Mouse (Mus musculus) left cerebral cortex, postnatal 10 days (tissue): ENCODE measurements around the gene Tgtp2. TPM values are rescaled to one million over a fixed set of nuclear protein-coding genes. Genes with fewer than 3 reads are reported as not detected.

ENCODE experiments used
- total RNA-seq, 2 experiments: library from RNA; stranded (reverse); gene quantifications; 2 replicates each; pipeline ENCODE4 v1.2.3; 2021

Gene Tgtp2
- total RNA-seq, 2 experiments from 2014 or later = not detected

Other genes starting within 250 kb of the Tgtp2 start
- 10 to 100 TPM; 44.0 to 48.2 TPM for gene Trim41, start 246.9 kb downstream of the Tgtp2 start, total RNA-seq
- gene Trim7, start 238.1 kb downstream of the Tgtp2 start, total RNA-seq = 1 to 10 TPM; 3.0 to 3.1 TPM
- 1 to 10 TPM in 1 of 2 experiments, under 1 TPM in 1; 0.75 to 1.6 TPM for gene Gm12184, start 237.6 kb downstream of the Tgtp2 start, total RNA-seq
- 1 to 10 TPM; 2.8 to 3.6 TPM for gene Irgm1, start 192.5 kb downstream of the Tgtp2 start, total RNA-seq
- under 1 TPM; 0.28 to 0.43 TPM for gene Gm5431, start 162.0 kb downstream of the Tgtp2 start, total RNA-seq
- 1 to 10 TPM; 1.2 to 1.3 TPM for gene Psme2b, start 118.0 kb downstream of the Tgtp2 start, total RNA-seq
- gene Olfr56, start 85.3 kb downstream of the Tgtp2 start, total RNA-seq = not detected
- under 1 TPM; 0.77 to 0.90 TPM for gene 9930111J21Rik1, start 84.8 kb downstream of the Tgtp2 start, total RNA-seq
- not detected for gene Gm12185, start 72.0 kb downstream of the Tgtp2 start, total RNA-seq
- under 1 TPM in 1 of 2 experiments, not detected in 1; 0.11 TPM for gene Tgtp1, start 70.0 kb downstream of the Tgtp2 start, total RNA-seq
- 1 to 10 TPM in 1 of 2 experiments, under 1 TPM in 1; 0.85 to 1.2 TPM for gene 9930111J21Rik2, start 13.0 kb downstream of the Tgtp2 start, total RNA-seq
- under 1 TPM; 0.45 to 0.61 TPM for gene Ifi47, start 12.4 kb upstream of the Tgtp2 start, total RNA-seq
- gene Olfr1396, start 50.7 kb upstream of the Tgtp2 start, total RNA-seq = not detected
- gene Olfr1395, start 78.1 kb upstream of the Tgtp2 start, total RNA-seq = not detected
- not detected for gene Olfr1394, start 90.2 kb upstream of the Tgtp2 start, total RNA-seq
- under 1 TPM; 0.11 to 0.59 TPM for gene Btnl9, start 123.0 kb upstream of the Tgtp2 start, total RNA-seq
- 10 to 100 TPM; 37.4 to 40.4 TPM for gene Zfp62, start 139.1 kb upstream of the Tgtp2 start, total RNA-seq
- gene Mgat1, start 180.0 kb upstream of the Tgtp2 start, total RNA-seq = 10 to 100 TPM; 60.5 to 67.2 TPM
- gene Olfr1393, start 214.1 kb upstream of the Tgtp2 start, total RNA-seq = under 1 TPM in 1 of 2 experiments, not detected in 1; 0.26 TPM
- under 1 TPM in 1 of 2 experiments, not detected in 1; 0.47 TPM for gene Olfr1392, start 221.1 kb upstream of the Tgtp2 start, total RNA-seq
- gene Olfr10, start 240.5 kb upstream of the Tgtp2 start, total RNA-seq = not detected